Mouse (Mus musculus) limb, embryonic 10.5 days (tissue): Measurements from ENCODE around the gene Rab11fip5. TPM values are rescaled to one million over a fixed set of nuclear protein-coding genes. Genes with fewer than 3 reads are reported as not detected.

Experiments
- DNase-seq: peaks from one replicate; pipeline ENCODE4 v3.0.0-alpha.2; 2017; ENCODE audit warnings: low spot score
- H3K27ac ChIP-seq: fragments of 300-500 bp; sonication (generic); 2 replicates; pipeline ENCODE4 v1.5.1; 2016; ENCODE audit warnings: mild to moderate bottlenecking
- H3K27me3 ChIP-seq: fragments of 300-500 bp; sonication (generic); 2 replicates; pipeline ENCODE4 v1.6.1; 2016; ENCODE audit warnings: low read depth, mild to moderate bottlenecking; ENCODE audit not compliant: poor library complexity, severe bottlenecking
- H3K36me3 ChIP-seq: fragments of 300-500 bp; sonication (generic); 2 replicates; pipeline ENCODE4 v1.6.1; 2016; ENCODE audit warnings: mild to moderate bottlenecking, moderate library complexity
- H3K4me1 ChIP-seq: fragments of 300-500 bp; sonication (generic); 2 replicates; pipeline ENCODE4 v1.6.1; 2016
- H3K4me3 ChIP-seq: fragments of 300-500 bp; sonication (generic); 2 replicates; pipeline ENCODE4 v1.5.1; 2016; ENCODE audit warnings: mild to moderate bottlenecking, moderate library complexity
- H3K9me3 ChIP-seq: fragments of 300-500 bp; sonication (generic); replicated peaks from 2 replicates; pipeline ENCODE4 v1.6.1; 2016; ENCODE audit warnings: mild to moderate bottlenecking
- WGBS: fragments of 180-500 bp; shearing (Covaris S2); methylation state at CpG from one replicate; pipeline ENCODE4 v1.1.7; 2016; 5-methylcytosine and 5-hydroxymethylcytosine counted together
- polyA plus RNA-seq: library from polyadenylated mRNA; unstranded; fragments of >200 nt; fragmentation: Nextera tagmentation; extraction: Ambion mirVana; gene quantifications from 2 replicates; pipeline ENCODE4 v1.2.1, GENCODE M21; 2016

Gene Rab11fip5
- polyA plus RNA-seq, 1 experiment from 2014 or later: 4.3 TPM

DNA sequence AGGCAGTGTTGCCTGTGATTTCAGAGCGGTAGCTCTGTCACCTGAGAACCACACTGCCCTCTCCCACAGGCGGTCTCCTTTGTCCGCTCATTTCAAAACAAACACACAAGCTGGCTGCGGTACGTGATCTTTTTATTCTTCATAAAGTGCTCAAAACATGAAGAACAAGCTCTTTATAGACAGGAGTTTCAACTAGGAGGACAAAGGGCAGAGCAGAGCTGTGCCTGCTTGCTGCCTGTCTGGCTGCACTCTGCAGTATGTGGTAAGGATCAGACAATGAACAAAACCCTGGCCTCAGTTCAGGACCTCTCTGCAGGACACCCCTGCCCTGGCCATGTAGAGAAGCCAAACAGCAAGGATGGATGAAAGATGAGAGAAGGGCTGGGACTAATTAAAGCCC is 39.6 kb downstream of the Rab11fip5 start:
- Histone ChIP-seq H3K9me3 (no peaks in the 10 kb centered on the region), H3K4me1 (peaks cover 18% of the 10 kb centered on the region), H3K27me3 (peaks cover 67% of the 10 kb centered on the region), H3K36me3 (no peaks in the 10 kb centered on the region), H3K27ac (0 out of 2 replicates have a peak overlapping the region, but pooled peaks have one; percentile 15), H3K4me3 (no peak overlapping the region)
- 79% methylated on average over 5 of the region's 5 CpGs for WGBS
- no peak for DNase-seq

GRCm38 (mm10) chr6:85334251-85334650 is 40.2 kb downstream of the Rab11fip5 start:
- Histone ChIP-seq H3K27me3 (peaks cover 68% of the 10 kb centered on the region), H3K27ac (no peak overlapping the region), H3K36me3 (no peaks in the 10 kb centered on the region), H3K9me3 (no peaks in the 10 kb centered on the region), H3K4me3 (peak overlapping the region; percentile 72; the same call in 1 of the 2 replicates), H3K4me1 (peaks cover 18% of the 10 kb centered on the region)
- DNase-seq: no peak

- Histone ChIP-seq H3K27me3 (peaks cover 65% of the 10 kb centered on the region), H3K4me3 (peak overlapping the region; percentile 72), H3K27ac (peak overlapping the region; percentile 92; the same call in 1 of the 2 replicates), H3K36me3 (no peaks in the 10 kb centered on the region), H3K4me1 (peaks cover 18% of the 10 kb centered on the region), H3K9me3 (no peaks in the 10 kb centered on the region)
- WGBS: 3% methylated on average over 13 of the region's 13 CpGs
- no peak for DNase-seq
Observed at GRCm38 (mm10) chr6:85333732-85334131, 40.7 kb downstream of the Rab11fip5 start.

GRCm38 (mm10) chr6:85333000-85333669 is 41.3 kb downstream of the Rab11fip5 start, which contains the start of gene Sfxn5:
TSS of gene Sfxn5 (minus strand) at chr6:85333422.
- Histone ChIP-seq H3K27ac (peak within 1 kb of the TSS; percentile 92), H3K9me3 (no peaks in the 10 kb centered on the region), H3K4me1 (peaks cover 18% of the 10 kb centered on the region), H3K27me3 (peaks cover 59% of the 10 kb centered on the region), H3K36me3 (no peaks in the 10 kb centered on the region), H3K4me3 (peak within 1 kb of the TSS; percentile 72)
- peak; percentile 94 for DNase-seq
- under 1% methylated on average over 49 of the region's 49 CpGs for WGBS

DNA sequence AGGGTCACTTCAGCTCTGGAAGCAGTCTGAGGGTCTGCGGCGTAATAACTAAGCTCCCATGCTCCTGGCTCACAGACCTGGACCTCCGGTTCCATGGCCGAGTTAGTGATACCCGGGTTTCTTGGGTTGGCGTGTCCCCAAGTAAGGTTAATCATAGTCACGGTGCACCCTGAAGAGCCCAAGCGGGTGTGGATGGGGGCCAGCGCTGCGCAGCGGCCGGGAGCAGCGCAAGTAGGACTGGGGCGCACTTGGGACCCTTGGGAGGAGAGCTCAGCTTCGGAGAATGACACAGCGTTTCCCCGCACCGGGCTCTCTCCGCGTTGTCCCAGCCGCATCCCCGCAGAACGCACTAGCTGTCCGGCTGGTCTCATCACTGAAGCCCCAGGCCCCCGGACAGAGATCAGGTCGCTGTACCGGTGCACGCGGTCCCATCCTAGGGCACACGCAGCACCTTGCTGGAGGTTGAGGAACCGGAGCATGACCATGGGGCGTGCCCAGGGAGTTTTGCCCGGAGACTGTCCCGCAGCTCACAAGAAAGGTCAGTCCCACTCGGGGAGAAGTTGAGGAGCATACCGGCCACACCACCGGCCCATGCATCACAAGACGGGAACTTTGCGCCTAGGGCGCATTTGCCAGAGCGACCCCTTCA is 42.0 kb downstream of the Rab11fip5 start:
- Histone ChIP-seq H3K27ac (peak overlapping the region; percentile 92), H3K27me3 (peaks cover 53% of the 10 kb centered on the region), H3K9me3 (no peaks in the 10 kb centered on the region), H3K36me3 (no peaks in the 10 kb centered on the region), H3K4me3 (peak overlapping the region; percentile 72), H3K4me1 (peaks cover 18% of the 10 kb centered on the region)
- peak; percentile 37 for DNase-seq
- WGBS: under 1% methylated on average over 41 of the region's 41 CpGs

GRCm38 (mm10) chr6:85331736-85332135 is 42.7 kb downstream of the Rab11fip5 start:
- Histone ChIP-seq H3K27ac (no peak overlapping the region), H3K27me3 (peaks cover 45% of the 10 kb centered on the region), H3K4me3 (peak overlapping the region; percentile 72), H3K4me1 (peaks cover 18% of the 10 kb centered on the region), H3K36me3 (no peaks in the 10 kb centered on the region), H3K9me3 (no peaks in the 10 kb centered on the region)
- 13% methylated on average over 8 of the region's 8 CpGs for WGBS
- DNase-seq: no peak

DNA sequence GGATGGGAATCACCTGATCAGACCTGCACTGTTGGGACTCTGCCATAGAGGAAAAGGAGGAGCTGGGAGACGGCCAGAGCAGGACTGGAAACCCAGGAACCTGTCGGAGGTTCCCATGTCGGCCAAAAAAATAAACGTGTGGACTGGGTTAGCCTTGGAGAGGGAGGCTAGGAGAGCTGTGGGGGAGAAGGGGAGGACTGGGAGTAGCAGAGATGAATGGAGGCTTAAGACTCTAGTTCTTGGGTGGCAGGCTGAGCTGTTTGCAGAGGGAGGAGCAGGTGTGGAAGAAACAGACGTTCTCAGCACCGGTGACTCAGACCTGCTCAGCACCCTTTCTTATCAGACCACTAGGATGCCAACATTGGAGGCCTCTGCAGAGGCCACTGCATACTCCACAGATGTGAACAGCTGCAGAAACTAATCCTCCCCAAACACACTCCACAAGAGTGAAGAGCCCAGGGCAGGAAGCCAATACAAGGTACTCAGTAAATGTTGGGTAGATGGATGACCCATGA is 43.2 kb downstream of the Rab11fip5 start:
- Histone ChIP-seq H3K27ac (no peak overlapping the region), H3K36me3 (no peaks in the 10 kb centered on the region), H3K9me3 (no peaks in the 10 kb centered on the region), H3K4me1 (peaks cover 18% of the 10 kb centered on the region), H3K27me3 (peaks cover 43% of the 10 kb centered on the region), H3K4me3 (no peak overlapping the region)
- WGBS: 45% methylated on average over 6 of the region's 6 CpGs
- no peak for DNase-seq

DNA sequence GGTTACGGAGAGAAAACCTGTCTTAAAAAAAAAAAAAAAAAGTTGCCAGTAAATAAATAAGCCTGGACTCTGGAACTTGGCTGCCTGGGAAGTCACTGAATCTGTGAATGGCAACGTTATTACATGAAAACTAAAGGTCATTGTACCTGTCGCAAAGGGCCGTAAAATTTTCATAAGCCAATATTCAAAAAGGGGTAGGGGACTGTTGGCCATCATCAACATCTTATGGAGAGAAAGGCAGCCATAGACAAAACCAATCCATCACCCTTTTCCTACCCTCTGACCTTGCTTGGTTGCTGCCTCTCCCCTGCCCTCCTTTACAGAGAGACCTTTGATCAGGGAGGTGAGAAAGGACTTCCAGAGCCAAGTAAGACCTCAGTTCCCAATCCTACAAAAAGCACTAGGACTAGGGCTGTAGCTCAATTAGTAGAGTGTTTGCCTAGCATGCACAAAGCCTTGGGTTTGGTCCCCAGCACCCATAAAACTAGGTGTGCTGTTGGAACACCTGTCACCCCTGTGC is 44.7 kb downstream of the Rab11fip5 start:
- H3K36me3 ChIP-seq: no peaks in the 10 kb centered on the region
- peaks cover 28% of the 10 kb centered on the region for H3K27me3 ChIP-seq
- 90% methylated on average over 4 of the region's 4 CpGs for WGBS
- H3K4me1 ChIP-seq: peaks cover 22% of the 10 kb centered on the region
- H3K4me3 ChIP-seq: no peak overlapping the region
- DNase-seq: no peak
- H3K27ac ChIP-seq: no peak overlapping the region
- no peaks in the 10 kb centered on the region for H3K9me3 ChIP-seq

- Histone ChIP-seq H3K4me3 (no peak overlapping the region), H3K9me3 (no peaks in the 10 kb centered on the region), H3K27ac (no peak overlapping the region), H3K4me1 (0 out of 2 replicates have a peak, but pooled peaks cover 4% of the 10 kb centered on the region), H3K27me3 (peaks cover 18% of the 10 kb centered on the region), H3K36me3 (no peaks in the 10 kb centered on the region)
- 86% methylated on average over 4 of the region's 4 CpGs for WGBS
- no peak for DNase-seq
Observed at GRCm38 (mm10) chr6:85326564-85326963, 47.9 kb downstream of the Rab11fip5 start.

- Histone ChIP-seq H3K27me3 (peaks cover 4% of the 10 kb centered on the region; the same call in 1 of the 2 replicates), H3K4me3 (no peak overlapping the region), H3K4me1 (0 out of 2 replicates have a peak, but pooled peaks cover 4% of the 10 kb centered on the region), H3K27ac (no peak overlapping the region), H3K36me3 (no peaks in the 10 kb centered on the region; the same call in 1 of the 2 replicates), H3K9me3 (no peaks in the 10 kb centered on the region)
- WGBS: 65% methylated on average over 2 of the region's 2 CpGs
- no peak for DNase-seq
Observed at GRCm38 (mm10) chr6:85325109-85325508, 49.3 kb downstream of the Rab11fip5 start.

- Histone ChIP-seq H3K4me1 (0 out of 2 replicates have a peak, but pooled peaks cover 4% of the 10 kb centered on the region), H3K27me3 (no peaks in the 10 kb centered on the region), H3K4me3 (no peak overlapping the region), H3K9me3 (no peaks in the 10 kb centered on the region), H3K36me3 (no peaks in the 10 kb centered on the region; the same call in 1 of the 2 replicates), H3K27ac (no peak overlapping the region)
- no peak for DNase-seq
- WGBS: 87% methylated on average over 6 of the region's 6 CpGs
Observed at GRCm38 (mm10) chr6:85320445-85320866, 54.0 kb downstream of the Rab11fip5 start.

GRCm38 (mm10) chr6:85316211-85316610 is 58.2 kb downstream of the Rab11fip5 start:
- no peaks in the 10 kb centered on the region for H3K27me3 ChIP-seq
- no peak overlapping the region for H3K27ac ChIP-seq
- 91% methylated on average over 2 of the region's 2 CpGs for WGBS
- H3K4me3 ChIP-seq: no peak overlapping the region
- DNase-seq: no peak
- H3K9me3 ChIP-seq: no peaks in the 10 kb centered on the region
- H3K4me1 ChIP-seq: 0 out of 2 replicates have a peak, but pooled peaks cover 2% of the 10 kb centered on the region
- H3K36me3 ChIP-seq: no peaks in the 10 kb centered on the region; the same call in 1 of the 2 replicates
